Mouse (Mus musculus) forebrain, embryonic 12.5 days (tissue): Measurements from ENCODE around the gene Chkb. TPM values are rescaled to one million over a fixed set of nuclear protein-coding genes. Genes with fewer than 3 reads are reported as not detected.

Source experiments
- ATAC-seq: fragments of 200-750 bp; cut with Nextera tagmentation; 2 replicates; pipeline ENCODE4 v1.8.0; 2017; ENCODE audit warnings: moderate TSS enrichment; ENCODE audit not compliant: low FRiP score
- H3K27ac ChIP-seq: fragments of 300-500 bp; sonication (generic); 2 replicates; pipeline ENCODE4 v1.5.1; 2016; ENCODE audit warnings: mild to moderate bottlenecking
- H3K27me3 ChIP-seq: fragments of 300-500 bp; sonication (generic); 2 replicates; pipeline ENCODE4 v1.6.1; 2016; ENCODE audit warnings: mild to moderate bottlenecking
- H3K36me3 ChIP-seq: fragments of 300-500 bp; sonication (generic); replicated peaks from 2 replicates; pipeline ENCODE4 v1.6.1; 2016; ENCODE audit warnings: mild to moderate bottlenecking
- H3K4me1 ChIP-seq: fragments of 300-500 bp; sonication (generic); 2 replicates; pipeline ENCODE4 v1.6.1; 2016
- H3K4me2 ChIP-seq: fragments of 300-500 bp; sonication (generic); 2 replicates; pipeline ENCODE4 v1.6.1; 2016; ENCODE audit warnings: mild to moderate bottlenecking, moderate library complexity
- H3K4me3 ChIP-seq: fragments of 300-500 bp; sonication (generic); replicated peaks from 2 replicates; pipeline ENCODE4 v1.5.1; 2016; ENCODE audit warnings: mild to moderate bottlenecking
- H3K9ac ChIP-seq: fragments of 300-500 bp; sonication (generic); 2 replicates; pipeline ENCODE4 v1.6.1; 2016; ENCODE audit warnings: mild to moderate bottlenecking
- H3K9me3 ChIP-seq: fragments of 300-500 bp; sonication (generic); 2 replicates; pipeline ENCODE4 v1.6.1; 2016
- WGBS: fragments of 180-500 bp; shearing (Covaris S2); methylation state at CpG from one replicate; pipeline ENCODE4 v1.1.7; 2016; 5-methylcytosine and 5-hydroxymethylcytosine counted together
- polyA plus RNA-seq: library from polyadenylated mRNA; unstranded; fragments of >200 nt; fragmentation: Nextera tagmentation; extraction: Ambion mirVana; gene quantifications from 2 replicates; pipeline ENCODE4 v1.2.1, GENCODE M21; 2016

Chkb gene
- polyA plus RNA-seq, 1 experiment from 2014 or later = 58.8 TPM

DNA sequence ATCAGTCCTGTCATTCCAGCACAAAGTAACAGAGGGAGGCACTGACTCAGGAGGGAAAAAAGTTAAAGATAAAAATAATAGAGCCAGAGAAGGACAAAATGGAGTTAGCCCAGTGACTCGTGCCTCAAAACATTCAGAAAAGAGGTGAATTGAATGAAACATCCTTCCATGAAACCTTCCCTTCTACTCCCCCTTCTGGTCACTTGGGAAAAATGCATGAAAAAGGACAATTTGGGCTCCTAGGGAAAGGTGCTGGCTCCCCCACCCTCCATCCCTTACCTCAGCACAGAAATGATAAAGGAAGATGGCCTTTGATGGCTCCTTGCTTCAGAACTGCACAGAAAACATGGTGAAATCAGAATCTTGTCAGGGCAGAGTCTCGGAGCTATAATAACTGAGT lies 38.9 kb upstream of the Chkb start:
- no peak for ATAC-seq
- WGBS = 20% methylated on average over 2 of the region's 2 CpGs
- no peak overlapping the region for H3K4me2 ChIP-seq
- H3K4me3 ChIP-seq = no peak overlapping the region
- H3K27me3 ChIP-seq = no peaks in the 10 kb centered on the region
- peaks cover 5% of the 10 kb centered on the region; the same call in 1 of the 2 replicates for H3K4me1 ChIP-seq
- no peak overlapping the region for H3K9ac ChIP-seq
- H3K36me3 ChIP-seq = no peaks in the 10 kb centered on the region
- no peaks in the 10 kb centered on the region for H3K9me3 ChIP-seq
- H3K27ac ChIP-seq = no peak overlapping the region

DNA sequence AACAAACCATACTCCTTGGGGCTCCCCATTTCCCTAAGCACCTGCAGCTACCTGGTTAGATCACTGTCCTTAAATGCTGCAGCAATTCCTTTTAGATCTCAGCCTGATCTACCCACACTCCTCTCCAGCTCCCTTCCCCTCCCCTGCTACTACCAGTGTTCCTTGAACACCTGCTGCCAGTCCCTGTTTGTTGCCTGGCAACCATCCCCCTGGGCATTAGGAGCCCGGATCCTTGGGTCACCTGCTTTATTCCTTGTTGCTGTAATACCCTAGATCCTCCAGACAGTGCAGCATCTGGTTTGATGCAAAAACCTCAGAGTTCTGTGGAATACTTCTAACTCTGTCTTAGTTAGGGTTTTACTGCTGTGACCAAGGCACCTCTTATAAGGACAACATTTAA lies 35.3 kb upstream of the Chkb start:
- no peak overlapping the region; the same call in 1 of the 2 replicates for H3K27ac ChIP-seq
- WGBS = 3% methylated on average over 1 of the region's 1 CpGs
- peaks cover 26% of the 10 kb centered on the region for H3K36me3 ChIP-seq
- peaks cover 5% of the 10 kb centered on the region; the same call in 1 of the 2 replicates for H3K4me1 ChIP-seq
- ATAC-seq = peak; percentile 72
- no peak overlapping the region for H3K9ac ChIP-seq
- H3K4me3 ChIP-seq = no peak overlapping the region
- H3K4me2 ChIP-seq = no peak overlapping the region
- no peaks in the 10 kb centered on the region for H3K27me3 ChIP-seq
- H3K9me3 ChIP-seq = no peaks in the 10 kb centered on the region

DNA sequence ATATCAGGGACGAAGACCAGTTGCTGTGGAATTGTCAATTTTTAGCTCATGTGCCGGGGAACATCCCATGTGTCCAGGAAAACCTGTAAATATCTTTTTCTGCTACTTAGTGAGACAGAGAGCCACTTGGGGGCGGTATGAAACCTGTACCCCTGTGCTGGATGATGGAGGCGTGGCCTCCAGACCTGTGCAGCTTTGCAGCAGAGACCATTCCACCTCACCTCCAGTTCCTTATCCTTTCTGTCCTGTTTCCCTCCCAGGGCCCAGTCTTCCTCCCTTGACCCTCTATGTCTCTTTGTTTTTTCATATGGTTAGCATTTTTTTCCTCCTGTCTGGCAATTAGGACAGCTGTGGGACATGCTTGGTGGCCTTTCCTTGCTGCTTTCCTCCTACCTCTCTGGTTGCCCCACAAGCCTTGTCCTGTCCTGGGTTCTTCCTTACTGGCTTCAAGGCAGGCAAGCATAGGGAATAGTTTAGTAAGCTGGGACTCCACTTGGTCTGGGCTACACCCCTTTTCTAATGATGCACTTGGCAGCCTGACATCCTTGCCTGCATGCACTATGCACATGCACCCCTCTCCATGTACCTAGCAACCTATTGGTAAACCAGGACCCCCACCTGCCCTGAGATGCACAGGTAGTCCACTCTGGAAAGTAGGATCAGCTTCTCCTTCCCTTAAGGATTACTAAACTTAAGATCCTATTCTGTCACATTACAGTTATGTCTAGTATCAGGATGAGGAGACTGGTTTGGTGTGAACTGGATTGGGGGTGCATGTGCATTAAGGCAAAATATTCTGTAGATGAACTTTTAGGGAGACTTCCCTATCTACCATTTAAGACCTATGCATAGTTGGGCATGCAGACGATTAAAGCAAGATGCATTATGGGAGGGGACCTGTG lies 33.9 kb upstream of the Chkb start:
- no peak overlapping the region for H3K4me2 ChIP-seq
- peaks cover 41% of the 10 kb centered on the region for H3K36me3 ChIP-seq
- peaks cover 5% of the 10 kb centered on the region; the same call in 1 of the 2 replicates for H3K4me1 ChIP-seq
- no peak overlapping the region for H3K4me3 ChIP-seq
- H3K27me3 ChIP-seq = no peaks in the 10 kb centered on the region
- no peak overlapping the region for H3K9ac ChIP-seq
- no peak for ATAC-seq
- H3K9me3 ChIP-seq = no peaks in the 10 kb centered on the region
- WGBS = 63% methylated on average over 5 of the region's 5 CpGs
- H3K27ac ChIP-seq = no peak overlapping the region

DNA sequence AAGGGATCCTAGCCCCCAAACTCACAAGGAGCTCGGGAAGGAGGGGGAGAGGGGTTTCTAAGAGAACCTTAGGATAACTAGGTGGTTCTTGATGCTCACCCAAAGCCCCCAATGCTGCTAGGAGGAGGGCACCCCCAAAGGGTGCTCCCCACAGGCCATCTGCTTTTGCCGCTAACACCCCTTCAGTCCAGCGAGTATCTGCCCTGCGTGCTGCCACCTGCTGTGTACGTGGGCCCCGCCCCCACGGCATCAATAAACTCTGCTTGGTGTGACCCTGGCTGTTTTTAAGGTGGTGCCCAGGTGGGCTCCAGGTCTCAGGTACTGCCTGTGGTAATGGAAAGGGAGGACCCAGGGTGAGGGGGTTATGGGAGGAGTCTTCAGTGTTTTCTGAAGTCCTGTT lies 32.5 kb upstream of the Chkb start:
- ATAC-seq = no peak
- H3K4me2 ChIP-seq = no peak overlapping the region
- H3K4me1 ChIP-seq = peaks cover 5% of the 10 kb centered on the region; the same call in 1 of the 2 replicates
- H3K27me3 ChIP-seq = no peaks in the 10 kb centered on the region
- H3K27ac ChIP-seq = no peak overlapping the region
- WGBS = 84% methylated on average over 7 of the region's 7 CpGs
- H3K4me3 ChIP-seq = no peak overlapping the region
- no peak overlapping the region for H3K9ac ChIP-seq
- H3K9me3 ChIP-seq = no peaks in the 10 kb centered on the region
- peaks cover 55% of the 10 kb centered on the region for H3K36me3 ChIP-seq

DNA sequence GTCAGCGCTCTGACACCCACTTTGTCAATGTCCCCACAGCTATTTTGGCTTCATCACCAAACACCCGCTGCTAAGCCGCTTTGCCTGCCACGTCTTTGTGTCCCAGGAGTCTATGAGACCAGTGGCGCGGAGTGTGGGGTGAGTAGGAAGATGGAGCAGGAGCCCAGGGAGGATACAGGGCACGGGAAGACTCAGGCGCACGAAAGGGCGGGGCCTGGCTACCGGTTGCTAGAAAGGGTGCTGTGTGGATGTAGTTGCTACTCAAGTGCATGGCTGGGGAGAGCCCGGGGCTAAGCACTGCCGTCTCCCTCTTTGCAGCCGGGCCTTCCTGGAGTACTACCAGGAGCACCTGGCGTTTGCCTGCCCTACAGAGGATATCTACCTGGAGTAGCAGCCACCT lies 31.6 kb upstream of the Chkb start:
- Histone ChIP-seq H3K9me3 (no peaks in the 10 kb centered on the region), H3K4me2 (no peak overlapping the region), H3K4me1 (peaks cover 5% of the 10 kb centered on the region; the same call in 1 of the 2 replicates), H3K4me3 (no peak overlapping the region), H3K9ac (no peak overlapping the region), H3K27ac (no peak overlapping the region), H3K36me3 (peaks cover 63% of the 10 kb centered on the region), H3K27me3 (no peaks in the 10 kb centered on the region)
- ATAC-seq = no peak
- 88% methylated on average over 15 of the region's 15 CpGs for WGBS

DNA sequence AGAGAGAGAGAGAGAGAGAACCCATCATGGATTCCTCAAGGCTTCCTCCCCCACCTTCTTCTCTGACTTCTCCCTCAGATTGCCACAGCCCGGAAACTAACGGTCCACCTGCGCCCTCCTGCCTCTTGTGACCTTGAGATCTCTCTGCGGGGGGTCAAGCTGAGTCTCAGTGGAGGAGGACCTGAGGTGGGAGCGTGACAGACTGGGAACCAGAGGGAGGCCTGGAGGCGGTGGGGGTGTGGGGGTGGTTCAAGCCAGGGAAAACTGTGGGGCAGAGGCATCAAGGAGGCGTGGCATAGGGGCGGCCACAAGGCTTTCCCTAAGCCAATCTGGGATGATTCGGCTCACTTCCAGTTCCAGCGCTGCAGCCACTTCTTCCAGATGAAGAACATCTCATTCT lies 30.6 kb upstream of the Chkb start:
- H3K36me3 ChIP-seq = peaks cover 64% of the 10 kb centered on the region
- peaks cover 11% of the 10 kb centered on the region for H3K4me1 ChIP-seq
- no peaks in the 10 kb centered on the region for H3K9me3 ChIP-seq

DNA sequence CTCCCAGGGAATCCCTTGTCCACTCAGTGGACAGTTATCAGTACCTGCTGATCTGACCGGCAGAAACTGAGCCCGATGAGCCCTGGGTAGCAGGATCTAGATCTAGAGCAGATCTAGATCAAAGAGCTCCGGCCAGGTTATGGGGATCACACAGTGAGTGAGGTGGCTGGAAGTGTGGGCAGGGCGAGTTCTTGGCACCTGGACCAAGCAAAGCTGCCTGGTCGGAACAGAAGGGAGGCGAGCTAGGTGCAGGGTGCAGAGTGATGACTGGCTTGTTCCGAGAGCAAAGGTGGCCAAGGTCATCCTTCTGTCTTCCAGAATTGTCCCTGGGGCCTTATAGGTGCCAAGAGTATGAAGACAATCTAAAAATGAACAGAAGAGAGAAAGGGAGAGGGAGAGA lies 30.1 kb upstream of the Chkb start:
- ATAC-seq = no peak
- H3K9ac ChIP-seq = no peak overlapping the region
- no peak overlapping the region for H3K4me3 ChIP-seq
- H3K4me1 ChIP-seq = peaks cover 12% of the 10 kb centered on the region
- H3K36me3 ChIP-seq = peaks cover 64% of the 10 kb centered on the region
- WGBS = 90% methylated on average over 7 of the region's 7 CpGs
- H3K9me3 ChIP-seq = no peaks in the 10 kb centered on the region
- H3K4me2 ChIP-seq = no peak overlapping the region
- no peaks in the 10 kb centered on the region for H3K27me3 ChIP-seq
- no peak overlapping the region for H3K27ac ChIP-seq

More for the DNA sequence above, 30.6 kb upstream of the Chkb start:
- Histone ChIP-seq H3K4me3 (no peak overlapping the region), H3K9ac (no peak overlapping the region), H3K4me2 (no peak overlapping the region), H3K27ac (no peak overlapping the region), H3K27me3 (no peaks in the 10 kb centered on the region)
- 86% methylated on average over 10 of the region's 10 CpGs for WGBS
- ATAC-seq = no peak

DNA sequence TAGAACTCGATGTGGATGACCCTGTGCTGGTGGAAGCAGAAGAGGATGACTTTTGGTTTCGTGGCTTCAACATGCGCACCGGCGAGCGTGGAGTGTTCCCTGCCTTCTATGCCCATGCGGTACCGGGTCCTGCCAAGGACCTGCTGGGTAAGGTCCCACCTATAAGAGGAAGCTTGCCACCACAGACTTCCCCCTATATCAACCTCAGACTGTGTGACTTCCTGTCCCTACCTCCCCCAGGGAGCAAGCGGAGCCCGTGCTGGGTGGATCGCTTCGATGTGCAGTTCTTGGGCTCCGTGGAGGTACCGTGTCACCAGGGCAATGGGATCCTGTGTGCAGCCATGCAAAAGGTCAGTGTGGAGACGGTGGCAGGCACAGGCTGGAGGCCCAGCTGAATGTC lies 29.2 kb upstream of the Chkb start:
- peaks cover 64% of the 10 kb centered on the region for H3K36me3 ChIP-seq

DNA sequence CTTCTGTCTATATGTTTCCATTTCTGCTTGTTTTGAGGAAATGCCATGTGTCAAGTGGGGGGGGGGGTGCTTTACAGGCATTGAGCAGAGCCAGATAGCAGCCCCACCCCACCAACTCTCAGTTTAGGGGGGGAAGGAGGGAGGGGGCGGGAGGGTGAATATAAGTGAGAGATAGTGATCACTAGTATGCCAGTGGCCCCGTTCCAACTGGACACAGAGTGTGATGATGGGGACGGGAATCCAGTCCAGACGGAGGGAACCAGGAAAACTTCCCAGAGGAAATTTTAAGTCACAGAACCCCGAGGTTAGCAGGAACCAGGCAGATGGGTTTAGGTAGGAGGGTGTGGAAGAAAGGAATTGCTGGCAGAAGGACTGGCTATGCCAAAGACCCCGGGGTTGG lies 25.9 kb upstream of the Chkb start:
- WGBS = 83% methylated on average over 6 of the region's 6 CpGs
- Histone ChIP-seq H3K4me1 (peaks cover 24% of the 10 kb centered on the region), H3K27me3 (peaks cover 18% of the 10 kb centered on the region), H3K4me3 (no peak overlapping the region), H3K36me3 (peaks cover 44% of the 10 kb centered on the region), H3K4me2 (peak overlapping the region; percentile 82), H3K9me3 (no peaks in the 10 kb centered on the region), H3K27ac (no peak overlapping the region), H3K9ac (no peak overlapping the region)
- no peak for ATAC-seq

More for the DNA sequence above, 29.2 kb upstream of the Chkb start:
- no peak overlapping the region for H3K4me2 ChIP-seq
- 98% methylated on average over 15 of the region's 15 CpGs for WGBS
- peaks cover 16% of the 10 kb centered on the region for H3K4me1 ChIP-seq
- no peak overlapping the region for H3K4me3 ChIP-seq
- no peak overlapping the region for H3K27ac ChIP-seq
- no peak overlapping the region for H3K9ac ChIP-seq
- no peaks in the 10 kb centered on the region for H3K9me3 ChIP-seq
- ATAC-seq = no peak
- no peaks in the 10 kb centered on the region for H3K27me3 ChIP-seq

DNA sequence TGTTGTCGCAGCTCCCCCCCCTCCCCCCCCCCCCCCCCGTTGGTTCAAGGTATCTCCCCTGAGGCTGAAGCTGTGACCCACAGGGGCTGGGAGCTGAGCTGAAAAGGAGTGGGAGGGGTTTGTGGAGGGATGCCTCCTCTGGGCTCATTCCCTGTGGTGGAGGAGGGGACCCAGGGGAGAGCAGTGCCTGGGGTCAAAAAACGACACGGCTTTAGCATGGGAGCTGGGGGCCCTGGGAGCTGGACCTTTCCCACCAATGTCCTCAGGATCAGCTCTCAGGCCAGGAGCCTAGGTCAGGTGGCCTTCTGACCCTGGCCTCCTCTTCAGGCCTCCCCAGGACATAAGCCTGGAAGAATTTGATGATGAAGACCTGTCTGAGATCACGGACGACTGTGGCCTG lies 25.1 kb upstream of the Chkb start:
- Histone ChIP-seq H3K4me3 (peak overlapping the region; percentile 85), H3K9ac (peak overlapping the region; percentile 78), H3K36me3 (peaks cover 36% of the 10 kb centered on the region), H3K9me3 (no peaks in the 10 kb centered on the region), H3K4me2 (peak overlapping the region; percentile 82), H3K4me1 (peaks cover 24% of the 10 kb centered on the region), H3K27me3 (peaks cover 18% of the 10 kb centered on the region), H3K27ac (peak overlapping the region; percentile 74; the same call in 1 of the 2 replicates)
- WGBS = 13% methylated on average over 4 of the region's 6 CpGs
- ATAC-seq = peak; percentile 33; the same call in 1 of the 2 replicates

DNA sequence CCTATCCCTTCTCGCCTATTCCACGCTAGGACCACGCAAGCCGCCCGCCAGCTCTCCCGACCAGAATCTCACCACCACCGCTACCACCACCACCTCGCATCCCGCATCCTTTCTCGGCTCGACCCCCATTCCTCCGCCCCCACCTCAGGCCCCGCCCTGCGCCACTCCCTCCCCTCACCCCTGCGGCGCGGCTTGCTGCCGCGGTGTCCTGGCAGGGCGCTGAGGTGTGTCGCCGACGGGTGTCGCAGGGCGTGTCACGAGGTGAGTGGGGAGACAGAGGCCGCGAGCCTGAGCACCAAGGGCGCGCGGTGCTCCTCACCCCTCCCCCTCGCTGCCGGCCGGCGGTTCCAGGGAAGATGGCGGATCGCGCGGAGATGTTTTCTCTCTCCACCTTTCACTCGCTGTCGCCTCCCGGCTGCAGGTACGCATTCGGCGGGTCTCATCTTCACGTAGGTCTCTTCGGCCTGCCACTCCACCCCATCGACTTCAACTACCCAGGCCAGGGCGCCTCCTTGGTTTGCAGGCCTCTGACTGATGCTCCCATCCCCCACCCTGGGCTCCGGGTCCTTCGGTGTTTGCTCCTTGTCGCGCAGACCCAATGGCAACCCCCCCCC lies 24.3 kb upstream of the Chkb start, which contains the start of gene Mapk8ip2:
Gene Mapk8ip2 (plus strand): TSS at position 49 of the 614 bp plus-strand sequence.
- ATAC-seq = peak; percentile 87
- peaks cover 22% of the 10 kb centered on the region for H3K27me3 ChIP-seq
- under 1% methylated on average over 53 of the region's 53 CpGs for WGBS
- peak within 1 kb of the TSS; percentile 85 for H3K4me3 ChIP-seq
- peaks cover 24% of the 10 kb centered on the region for H3K4me1 ChIP-seq
- no peaks in the 10 kb centered on the region for H3K9me3 ChIP-seq
- H3K4me2 ChIP-seq = peak within 1 kb of the TSS; percentile 82
- H3K36me3 ChIP-seq = peaks cover 27% of the 10 kb centered on the region
- H3K27ac ChIP-seq = peak within 1 kb of the TSS; percentile 74
- H3K9ac ChIP-seq = peak within 1 kb of the TSS; percentile 78
